Mouse (Mus musculus) lung, postnatal 0 days (tissue): Measurements from ENCODE around the gene Prkar1a. TPM values are rescaled to one million over a fixed set of nuclear protein-coding genes. Genes with fewer than 3 reads are reported as not detected.

Experiments
- ATAC-seq: fragments of 200-750 bp; cut with Nextera tagmentation; 2 replicates; pipeline ENCODE4 v1.8.0; 2017; ENCODE audit warnings: moderate library complexity
- DNase-seq: peaks from one replicate; pipeline ENCODE4 v3.0.0-alpha.2; 2016; ENCODE audit warnings: low spot score
- H3K27ac ChIP-seq: fragments of 300-500 bp; sonication (generic); 2 replicates; pipeline ENCODE4 v1.5.1; 2014; ENCODE audit warnings: antibody characterized with exemption, mild to moderate bottlenecking, low read length, mixed read lengths
- H3K27me3 ChIP-seq: fragments of 300-500 bp; sonication (generic); replicated peaks from 2 replicates; pipeline ENCODE4 v1.6.1; 2014; ENCODE audit warnings: low read length, mixed read lengths; ENCODE audit not compliant: insufficient read depth
- H3K36me3 ChIP-seq: fragments of 300-500 bp; sonication (generic); 2 replicates; pipeline ENCODE4 v1.6.1; 2014; ENCODE audit warnings: low read length, mixed read lengths; ENCODE audit not compliant: insufficient read depth
- H3K4me1 ChIP-seq: fragments of 300-500 bp; sonication (generic); 2 replicates; pipeline ENCODE4 v1.6.1; 2014; ENCODE audit warnings: antibody characterized with exemption, low read depth, low read length, mixed read lengths; ENCODE audit not compliant: insufficient read depth
- H3K4me2 ChIP-seq: fragments of 300-500 bp; sonication (generic); replicated peaks from 2 replicates; pipeline ENCODE4 v1.6.1; 2014; ENCODE audit warnings: low read depth, mild to moderate bottlenecking, low read length, moderate library complexity, mixed read lengths
- H3K4me3 ChIP-seq: fragments of 300-500 bp; sonication (generic); 2 replicates; pipeline ENCODE4 v1.5.1; 2014; ENCODE audit warnings: low read depth, low read length
- H3K9ac ChIP-seq: fragments of 300-500 bp; sonication (generic); replicated peaks from 2 replicates; pipeline ENCODE4 v1.6.1; 2014; ENCODE audit warnings: low read depth, mild to moderate bottlenecking
- H3K9me3 ChIP-seq: fragments of 300-500 bp; sonication (generic); 2 replicates; pipeline ENCODE4 v1.6.1; 2016; ENCODE audit warnings: low read length, mixed read lengths
- CTCF ChIP-seq: IDR thresholded peaks from 2 replicates; pipeline ENCODE4 v1.5.1; 2016; ENCODE audit warnings: antibody characterized with exemption, mild to moderate bottlenecking
- EP300 ChIP-seq: IDR thresholded peaks from 2 replicates; pipeline ENCODE4 v1.6.1; 2016; ENCODE audit warnings: antibody characterized with exemption, mild to moderate bottlenecking, control low read depth
- WGBS: fragments of 180-500 bp; shearing (Covaris S2); extraction: QIAGEN DNeasy Blood & Tissue Kit; methylation state at CpG from one replicate; pipeline ENCODE4 v1.1.7; 2014; 5-methylcytosine and 5-hydroxymethylcytosine counted together
- polyA plus RNA-seq: library from polyadenylated mRNA; unstranded; fragments of >200 nt; fragmentation: Nextera tagmentation; extraction: Ambion mirVana; gene quantifications from 2 replicates; pipeline ENCODE4 v1.2.1, GENCODE M21; 2015

Prkar1a gene
- polyA plus RNA-seq, 1 experiment from 2014 or later: 305 TPM

DNA sequence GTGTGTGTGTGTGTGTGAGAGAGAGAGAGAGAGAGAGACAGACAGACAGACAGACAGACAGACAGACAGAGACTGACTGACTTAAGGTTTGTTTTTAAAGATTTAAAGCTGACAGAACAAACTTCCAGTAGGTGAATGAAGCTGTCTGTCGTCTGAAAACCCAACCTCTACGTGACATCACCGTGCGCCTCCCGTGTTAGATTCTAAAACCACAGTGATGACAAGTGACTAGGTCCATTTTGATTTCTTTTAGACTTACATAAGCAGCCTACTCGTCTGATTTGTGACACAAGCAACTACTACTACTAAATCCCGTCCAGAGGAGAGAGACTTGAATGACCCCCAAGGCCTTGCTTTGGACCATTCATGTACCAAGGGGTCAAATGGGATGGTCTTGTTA is 24.5 kb downstream of the Prkar1a start:
- no peak overlapping the region for H3K4me2 ChIP-seq
- no peak overlapping the region for H3K4me3 ChIP-seq
- 80% methylated on average over 7 of the region's 7 CpGs for WGBS
- DNase-seq (no peak), ATAC-seq (no peak)
- TF ChIP-seq EP300 (no peak), CTCF (no peak)
- no peak overlapping the region for H3K27ac ChIP-seq
- H3K27me3 ChIP-seq: no peaks in the 10 kb centered on the region
- H3K36me3 ChIP-seq: peaks cover 2% of the 10 kb centered on the region; the same call in 1 of the 2 replicates
- H3K4me1 ChIP-seq: no peaks in the 10 kb centered on the region
- no peak overlapping the region for H3K9ac ChIP-seq
- H3K9me3 ChIP-seq: no peaks in the 10 kb centered on the region

GRCm38 (mm10) chr11:109674542-109674941 is 25.3 kb downstream of the Prkar1a start:
- no peak overlapping the region for H3K4me3 ChIP-seq
- ATAC-seq (no peak), DNase-seq (no peak)
- TF ChIP-seq EP300 (no peak), CTCF (peak; percentile 30)
- H3K4me2 ChIP-seq: no peak overlapping the region
- no peaks in the 10 kb centered on the region for H3K9me3 ChIP-seq
- 77% methylated on average over 11 of the region's 11 CpGs for WGBS
- no peaks in the 10 kb centered on the region for H3K4me1 ChIP-seq
- H3K36me3 ChIP-seq: peaks cover 2% of the 10 kb centered on the region; the same call in 1 of the 2 replicates
- H3K9ac ChIP-seq: no peak overlapping the region
- H3K27me3 ChIP-seq: no peaks in the 10 kb centered on the region
- no peak overlapping the region for H3K27ac ChIP-seq

GRCm38 (mm10) chr11:109675208-109675607 is 26.0 kb downstream of the Prkar1a start:
- Histone ChIP-seq H3K27me3 (no peaks in the 10 kb centered on the region), H3K9me3 (no peaks in the 10 kb centered on the region), H3K4me1 (no peaks in the 10 kb centered on the region), H3K27ac (no peak overlapping the region), H3K4me2 (no peak overlapping the region), H3K36me3 (peaks cover 2% of the 10 kb centered on the region; the same call in 1 of the 2 replicates), H3K9ac (no peak overlapping the region), H3K4me3 (no peak overlapping the region)
- TF ChIP-seq CTCF (no peak), EP300 (no peak)
- DNase-seq (no peak), ATAC-seq (no peak)
- 86% methylated on average over 3 of the region's 3 CpGs for WGBS

DNA sequence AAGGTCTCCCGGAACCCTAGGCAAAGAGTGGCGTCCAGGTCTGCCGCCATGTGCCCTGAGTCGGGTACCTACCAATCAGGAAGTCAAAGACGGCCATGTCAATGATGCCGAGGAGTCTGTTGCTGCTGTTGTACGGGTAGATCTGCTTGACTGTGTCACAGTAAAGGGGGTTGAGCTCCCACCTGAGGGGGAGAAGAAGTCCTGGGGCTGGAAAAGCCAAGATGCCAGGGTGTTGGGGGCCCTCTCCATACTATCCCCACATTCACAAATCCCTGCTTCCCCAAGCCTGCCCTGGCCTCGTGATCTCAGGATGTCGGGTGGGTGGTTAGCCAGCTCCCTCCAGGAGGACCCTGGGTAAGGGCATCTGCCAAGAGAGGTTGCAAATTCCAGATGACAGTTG is 26.6 kb downstream of the Prkar1a start:
- Histone ChIP-seq H3K9ac (no peak overlapping the region), H3K4me2 (no peak overlapping the region), H3K4me1 (no peaks in the 10 kb centered on the region), H3K36me3 (peaks cover 2% of the 10 kb centered on the region; the same call in 1 of the 2 replicates), H3K4me3 (no peak overlapping the region), H3K27me3 (no peaks in the 10 kb centered on the region), H3K27ac (no peak overlapping the region), H3K9me3 (no peaks in the 10 kb centered on the region)
- TF ChIP-seq EP300 (no peak), CTCF (no peak)
- ATAC-seq (no peak), DNase-seq (no peak)
- 89% methylated on average over 9 of the region's 9 CpGs for WGBS

- no peaks in the 10 kb centered on the region for H3K27me3 ChIP-seq
- WGBS: 71% methylated on average over 11 of the region's 12 CpGs
- no peak overlapping the region for H3K9ac ChIP-seq
- H3K4me1 ChIP-seq: no peaks in the 10 kb centered on the region
- H3K4me3 ChIP-seq: no peak overlapping the region
- H3K27ac ChIP-seq: no peak overlapping the region
- H3K4me2 ChIP-seq: no peak overlapping the region
- DNase-seq (no peak), ATAC-seq (no peak)
- H3K36me3 ChIP-seq: peaks cover 2% of the 10 kb centered on the region; the same call in 1 of the 2 replicates
- TF ChIP-seq CTCF: no peak
- no peak for TF ChIP-seq EP300
- H3K9me3 ChIP-seq: no peaks in the 10 kb centered on the region
Measured at GRCm38 (mm10) chr11:109676621-109677373, 27.6 kb downstream of the Prkar1a start.

- Histone ChIP-seq H3K36me3 (no peaks in the 10 kb centered on the region), H3K27ac (no peak overlapping the region), H3K27me3 (no peaks in the 10 kb centered on the region), H3K9ac (no peak overlapping the region), H3K9me3 (no peaks in the 10 kb centered on the region), H3K4me3 (no peak overlapping the region), H3K4me2 (no peak overlapping the region), H3K4me1 (no peaks in the 10 kb centered on the region)
- ATAC-seq (no peak), DNase-seq (no peak)
- TF ChIP-seq EP300 (no peak), CTCF (no peak)
- WGBS: 69% methylated on average over 12 of the region's 12 CpGs
Measured at GRCm38 (mm10) chr11:109678291-109678690, 29.1 kb downstream of the Prkar1a start.
